Mouse (Mus musculus) liver, postnatal 0 days (tissue): ENCODE results near the gene Itih2. TPM values are rescaled to one million over a fixed set of nuclear protein-coding genes. Genes with fewer than 3 reads are reported as not detected.

Experiments
- ATAC-seq: fragments of 200-750 bp; cut with Nextera tagmentation; 2 replicates; pipeline ENCODE4 v1.8.0; 2017; ENCODE audit warnings: mild to moderate bottlenecking, moderate library complexity
- DNase-seq: peaks from one replicate; pipeline ENCODE4 v3.0.0-alpha.2; 2016
- H3K27ac ChIP-seq: fragments of 300-500 bp; sonication (generic); 2 replicates; pipeline ENCODE4 v1.5.1; 2014; ENCODE audit warnings: antibody characterized with exemption, moderate library complexity, mild to moderate bottlenecking, low read depth
- H3K27me3 ChIP-seq: fragments of 300-500 bp; sonication (generic); 2 replicates; pipeline ENCODE4 v1.6.1; 2014; ENCODE audit warnings: low read length, control low read depth, mixed read lengths; ENCODE audit not compliant: insufficient read depth
- H3K36me3 ChIP-seq: fragments of 300-500 bp; sonication (generic); replicated peaks from 2 replicates; pipeline ENCODE4 v1.6.1; 2014; ENCODE audit warnings: mild to moderate bottlenecking, control low read depth, low read length, moderate library complexity, mixed read lengths; ENCODE audit not compliant: insufficient read depth
- H3K4me1 ChIP-seq: fragments of 300-500 bp; sonication (generic); 2 replicates; pipeline ENCODE4 v1.6.1; 2014; ENCODE audit warnings: antibody characterized with exemption, mild to moderate bottlenecking, control low read depth; ENCODE audit not compliant: insufficient read depth
- H3K4me2 ChIP-seq: fragments of 300-500 bp; sonication (generic); 2 replicates; pipeline ENCODE4 v1.6.1; 2014; ENCODE audit warnings: low read depth, mild to moderate bottlenecking, low read length, moderate library complexity, mixed read lengths
- H3K4me3 ChIP-seq: fragments of 300-500 bp; sonication (generic); 2 replicates; pipeline ENCODE4 v1.5.1; 2014; ENCODE audit warnings: low read depth, low read length
- H3K9ac ChIP-seq: fragments of 300-500 bp; sonication (generic); replicated peaks from 2 replicates; pipeline ENCODE4 v1.6.1; 2014; ENCODE audit warnings: mild to moderate bottlenecking, moderate library complexity
- H3K9me3 ChIP-seq: fragments of 300-500 bp; sonication (generic); 2 replicates; pipeline ENCODE4 v1.6.1; 2016; ENCODE audit warnings: mild to moderate bottlenecking, control low read depth, low read length, mixed read lengths
- CTCF ChIP-seq: sonication (generic); IDR thresholded peaks from 2 replicates; pipeline ENCODE4 v1.5.1; 2016; ENCODE audit warnings: antibody characterized with exemption, low read depth
- EP300 ChIP-seq: IDR thresholded peaks from 2 replicates; pipeline ENCODE4 v1.6.1; 2016; ENCODE audit warnings: antibody characterized with exemption, low read depth, mild to moderate bottlenecking
- WGBS: fragments of 180-500 bp; shearing (Covaris S2); extraction: QIAGEN DNeasy Blood & Tissue Kit; methylation state at CpG from one replicate; pipeline ENCODE4 v1.1.7; 2014; ENCODE audit not compliant: insufficient replicate concordance; 5-methylcytosine and 5-hydroxymethylcytosine counted together
- polyA plus RNA-seq: library from polyadenylated mRNA; unstranded; fragments of >200 nt; fragmentation: Nextera tagmentation; extraction: Ambion mirVana; gene quantifications from 2 replicates; pipeline ENCODE4 v1.2.1, GENCODE M21; 2015

Itih2 gene
- polyA plus RNA-seq, 1 experiment from 2014 or later: 547 TPM

DNA sequence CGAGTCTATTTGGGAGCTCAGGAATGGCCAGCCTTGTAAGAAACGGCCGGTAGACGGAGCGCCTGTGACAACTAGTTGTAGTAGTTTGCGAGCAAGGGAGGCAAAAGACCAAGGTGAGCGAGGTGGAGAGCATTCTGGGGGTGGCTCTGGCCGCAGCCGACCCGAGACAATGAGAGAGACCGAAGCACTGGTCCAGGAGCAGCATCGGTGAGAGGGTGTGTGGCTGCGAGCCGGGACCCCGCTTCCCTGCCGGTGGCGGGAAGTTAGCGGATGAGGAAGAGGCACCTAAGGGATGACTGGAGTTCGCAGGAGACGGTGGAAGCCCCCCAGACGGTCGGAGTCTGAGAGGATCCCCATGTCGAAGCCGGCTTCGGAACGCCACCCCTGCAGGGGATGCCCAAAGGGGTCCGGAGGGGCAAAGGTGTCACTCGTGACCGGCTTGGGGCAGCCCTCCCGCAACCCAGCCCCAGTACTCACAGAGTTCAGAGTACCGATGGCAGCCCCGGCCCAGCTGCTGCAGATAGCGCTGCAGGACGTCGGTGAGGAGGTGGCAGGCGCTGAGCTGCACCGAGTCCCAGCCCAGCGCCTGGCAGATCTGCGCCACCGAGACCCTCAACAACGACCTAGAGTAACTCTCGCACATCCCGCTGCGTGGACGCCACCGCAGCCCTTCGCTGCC, 83.3 kb downstream of the Itih2 start:
- peaks cover 11% of the 10 kb centered on the region; the same call in 1 of the 2 replicates for H3K4me1 ChIP-seq
- peak overlapping the region; percentile 85 for H3K9ac ChIP-seq
- H3K4me3 ChIP-seq: peak overlapping the region; percentile 90
- no peaks in the 10 kb centered on the region for H3K9me3 ChIP-seq
- H3K27ac ChIP-seq: peak overlapping the region; percentile 25; the same call in 1 of the 2 replicates
- DNase-seq (peak; percentile 42), ATAC-seq (peak; percentile 40)
- TF ChIP-seq CTCF (0 out of 2 replicates have a peak, but pooled peaks have one; percentile 26), EP300 (no peak)
- no peaks in the 10 kb centered on the region for H3K27me3 ChIP-seq
- H3K36me3 ChIP-seq: no peaks in the 10 kb centered on the region
- under 1% methylated on average over 44 of the region's 47 CpGs for WGBS
- H3K4me2 ChIP-seq: peak overlapping the region; percentile 83

Other genes with a start within 250 kb of the Itih2 start
- gene 9230102O04Rik, start 241.9 kb downstream of the Itih2 start, polyA plus RNA-seq: not detected in 2 replicates
- gene Gata3, start 241.4 kb downstream of the Itih2 start, polyA plus RNA-seq: 1.1 and 1.3 TPM in 2 replicates
- gene Taf3, start 82.8 kb downstream of the Itih2 start, polyA plus RNA-seq: 3.9 and 5.7 TPM in 2 replicates
- 439 and 445 TPM in 2 replicates for gene Atp5c1, start 50.9 kb downstream of the Itih2 start, polyA plus RNA-seq
- 16.1 and 16.2 TPM in 2 replicates for gene Kin, start 50.8 kb downstream of the Itih2 start, polyA plus RNA-seq
- 2.8 and 3.2 TPM in 2 replicates for gene Itih5, start 22.2 kb upstream of the Itih2 start, polyA plus RNA-seq
- 0.25 and 0.39 TPM in 2 replicates for gene Sfmbt2, start 239.1 kb upstream of the Itih2 start, polyA plus RNA-seq